Mouse (Mus musculus): ENCODE results near the gene Tmem170b.

Gene Tmem170b

GRCm38 (mm10) chr13:41670386-41671130, 64.9 kb downstream of the Tmem170b start:
- DNase-seq = peak; percentile 85

- DNase-seq = peak; percentile 66
Observed at GRCm38 (mm10) chr13:41671136-41671705, 65.5 kb downstream of the Tmem170b start.

- peak; percentile 78 for DNase-seq
Observed at GRCm38 (mm10) chr13:41672904-41673303, 67.2 kb downstream of the Tmem170b start.

DNA sequence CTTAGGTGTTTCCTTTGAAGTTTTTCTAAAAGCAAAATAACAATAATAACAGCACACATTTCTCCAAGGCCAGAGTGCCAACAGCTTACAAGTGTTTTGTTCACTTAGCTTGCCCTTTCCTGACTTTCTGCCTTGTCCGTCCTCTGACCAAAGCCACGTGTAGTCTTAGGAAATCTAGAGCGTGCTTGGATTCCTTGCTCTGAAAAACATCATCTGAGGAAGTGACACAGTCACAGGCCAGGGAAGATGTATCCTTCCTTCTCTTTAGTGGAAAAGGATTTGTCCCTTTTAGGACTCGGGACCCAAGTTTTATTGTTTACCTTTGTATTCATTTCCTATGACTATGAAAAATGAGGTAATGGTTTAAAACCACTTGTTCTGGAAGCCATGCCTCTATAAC, 67.8 kb downstream of the Tmem170b start:
- peak; percentile 3 for DNase-seq

DNA sequence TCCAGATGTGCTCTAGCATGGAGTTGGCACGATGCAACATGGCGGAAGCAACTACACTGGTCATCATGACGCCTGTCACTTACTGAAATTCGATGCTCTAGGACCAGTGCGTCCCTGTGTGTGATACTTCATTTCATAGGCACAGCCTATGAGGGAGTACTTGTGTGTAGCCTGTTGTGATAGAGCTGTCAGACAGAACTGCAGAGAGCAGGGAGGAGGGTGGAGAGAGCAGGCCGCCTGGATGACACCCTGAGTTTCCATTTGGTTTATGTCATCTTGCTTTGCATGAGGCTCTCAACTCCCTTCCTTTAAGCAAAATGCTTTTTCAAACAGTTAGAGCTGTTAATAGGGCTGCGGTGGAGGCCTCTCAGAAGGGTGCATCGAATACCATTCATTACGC, 68.9 kb downstream of the Tmem170b start:
- DNase-seq = peak; percentile 59

DNA sequence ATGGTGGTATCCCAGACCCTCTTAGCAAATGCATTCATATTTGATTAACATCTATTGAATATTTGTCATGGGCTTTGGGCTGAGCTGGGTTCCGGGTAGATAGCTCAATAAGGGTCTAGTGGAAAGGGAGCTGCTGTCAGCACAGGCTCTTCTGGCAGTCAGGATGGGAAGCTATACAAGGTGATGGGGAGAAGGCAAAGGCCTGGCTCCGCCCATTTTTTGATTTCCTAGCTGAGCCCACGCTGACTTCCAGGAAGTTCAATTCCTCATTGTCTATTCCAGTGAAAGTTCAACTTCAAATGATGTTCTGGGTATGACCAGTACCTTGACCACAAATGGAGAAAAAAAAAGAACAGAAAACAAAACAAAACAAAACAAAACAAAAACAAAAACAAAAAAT, 69.8 kb downstream of the Tmem170b start:
- peak; percentile 58 for DNase-seq

GRCm38 (mm10) chr13:41675966-41676835, 70.5 kb downstream of the Tmem170b start:
- DNase-seq = peak; percentile 72

DNA sequence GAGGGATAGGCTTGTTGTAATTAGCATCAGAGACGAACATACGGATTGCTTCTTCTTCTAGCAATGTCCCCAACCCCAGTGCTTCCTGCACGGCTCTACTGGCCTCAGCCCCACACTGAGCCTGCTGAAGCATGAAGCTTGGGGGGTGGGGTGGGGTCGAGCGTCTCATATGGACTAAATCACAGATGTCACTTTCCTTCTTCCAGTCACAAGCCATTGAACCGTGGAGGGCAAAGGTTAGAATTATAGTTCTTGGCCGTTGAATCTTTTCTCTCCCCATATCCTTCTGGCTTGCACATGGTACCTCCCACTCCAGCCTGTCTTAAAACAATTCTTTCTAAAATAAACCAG, 71.1 kb downstream of the Tmem170b start:
- peak; percentile 41 for DNase-seq

DNA sequence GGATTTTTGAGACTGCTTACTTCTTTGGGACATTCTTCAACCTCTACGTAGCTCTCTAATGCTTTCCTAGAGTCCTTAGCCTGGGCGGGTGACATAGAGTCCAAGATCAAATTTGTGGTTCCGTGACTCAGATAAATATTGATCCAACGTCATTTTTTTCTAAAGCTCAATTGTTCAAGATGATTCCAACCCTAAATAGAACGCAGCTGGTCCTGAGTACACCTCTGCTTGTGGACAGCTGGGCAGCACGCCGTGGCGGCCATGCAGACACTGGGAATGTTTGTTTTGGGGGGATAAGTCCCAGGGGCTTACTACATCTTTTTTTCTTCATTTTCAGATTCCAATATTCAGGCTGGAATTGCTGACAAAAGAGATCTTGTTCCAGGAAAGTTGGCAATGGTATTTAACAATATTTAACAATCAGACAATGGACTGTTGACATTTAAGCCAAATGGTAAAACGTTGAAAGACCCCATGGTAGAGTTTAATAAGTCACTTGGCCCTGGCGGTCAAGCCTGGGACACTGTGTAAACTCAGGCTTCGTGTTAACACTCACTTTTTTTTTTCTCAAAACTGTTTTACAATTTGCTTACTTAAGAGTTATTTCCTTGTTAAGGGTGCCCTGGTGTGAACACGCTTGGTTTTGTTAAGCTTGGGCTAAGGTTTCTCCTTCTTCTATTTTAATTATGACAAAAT, 75.3 kb downstream of the Tmem170b start:
- peak; percentile 54 for DNase-seq

GRCm38 (mm10) chr13:41682341-41683119, 76.8 kb downstream of the Tmem170b start:
- peak; percentile 72 for DNase-seq

DNA sequence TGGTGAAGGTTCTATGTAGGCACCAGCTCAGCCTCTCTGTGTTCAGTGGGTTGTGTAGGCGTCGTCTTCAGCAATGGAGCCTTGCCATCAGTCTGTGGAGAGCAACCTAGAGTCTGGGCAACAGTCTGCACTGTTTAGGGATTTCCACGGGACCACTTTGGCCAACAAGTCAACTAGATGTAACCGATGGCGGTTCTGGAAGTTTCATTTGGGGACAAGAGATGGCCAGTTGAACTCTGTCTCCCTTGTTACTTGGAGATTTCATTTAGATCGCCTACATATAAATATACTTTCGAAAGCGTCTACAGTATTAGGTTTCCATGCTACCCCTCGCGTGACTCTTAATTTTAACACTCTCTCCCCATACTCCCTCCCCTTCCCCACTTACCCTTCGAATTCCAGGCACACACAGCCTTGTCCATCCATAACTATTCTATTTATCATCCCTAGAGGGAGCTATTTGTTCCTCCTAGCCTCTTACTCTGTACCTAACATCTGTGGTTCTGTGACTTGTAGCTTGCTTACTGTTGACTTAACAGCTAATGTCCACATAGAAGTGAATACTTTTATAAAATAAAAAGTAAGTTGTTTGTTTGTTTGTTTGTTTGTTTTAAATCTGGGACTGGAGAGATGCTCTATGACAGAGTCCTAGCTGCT, 77.8 kb downstream of the Tmem170b start:
- DNase-seq = peak; percentile 58

GRCm38 (mm10) chr13:41685499-41685898, 79.8 kb downstream of the Tmem170b start:
- DNase-seq = peak; percentile 66

DNA sequence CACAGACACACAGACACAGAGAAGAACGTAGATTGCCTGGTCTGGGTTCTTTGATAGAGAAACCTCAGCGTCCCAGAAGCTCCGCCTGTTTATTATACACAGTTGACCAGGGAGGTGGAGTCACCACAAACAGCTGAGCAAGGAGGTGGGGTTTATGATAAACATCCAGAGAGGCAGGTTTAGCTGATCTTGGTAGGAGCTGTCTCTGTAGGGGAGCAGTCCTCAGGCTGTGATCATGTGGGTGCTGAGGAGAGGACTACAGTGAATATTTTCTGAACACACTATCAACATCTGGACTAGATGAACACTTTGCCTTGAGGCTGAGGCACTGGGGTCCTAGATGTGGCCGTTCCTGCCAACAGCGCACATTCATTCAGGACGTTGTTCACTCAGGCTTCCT, 83.3 kb downstream of the Tmem170b start:
- DNase-seq = no peak

GRCm38 (mm10) chr13:41689598-41690045, 83.9 kb downstream of the Tmem170b start:
- peak; percentile 73 for DNase-seq

Data from heart, adult 11 months (tissue).